Mouse (Mus musculus) kidney, adult 2 months (tissue): ENCODE results near the gene Ints6.

Experiments used
- CTCF ChIP-seq: fragments of 200-500 bp; conservative IDR thresholded peaks from 2 replicates; pipeline ENCODE4 v1.5.1; 2011; ENCODE audit warnings: low read depth, mild to moderate bottlenecking, control low read depth, low read length, moderate library complexity, mixed read lengths; ENCODE audit not compliant: insufficient read depth, insufficient read length
- POLR2A ChIP-seq: fragments of 200-500 bp; IDR thresholded peaks from one replicate; pipeline ENCODE4 v1.6.1; 2011; ENCODE audit warnings: low read depth, low read length, control low read depth

- TF ChIP-seq POLR2A (no peak), CTCF (no peak)
Measured at GRCm38 (mm10) chr14:62733666-62734065, 27.3 kb downstream of the Ints6 start.
